Mouse (Mus musculus) bone marrow, adult 2 months (tissue): ENCODE measurements around the gene Asb1.

Experiments used
- CTCF ChIP-seq: fragments of 200-500 bp; IDR thresholded peaks from 2 replicates; pipeline ENCODE4 v1.5.1; 2011; ENCODE audit warnings: low read length, control low read depth; ENCODE audit not compliant: control insufficient read depth, insufficient read depth
- POLR2A ChIP-seq: fragments of 200-500 bp; IDR thresholded peaks from 2 replicates; pipeline ENCODE4 v1.6.1; 2011; ENCODE audit warnings: low read depth, mild to moderate bottlenecking, control low read depth, low read length, borderline replicate concordance; ENCODE audit not compliant: control insufficient read depth

- peak; percentile 60 for TF ChIP-seq CTCF
- TF ChIP-seq POLR2A = no peak
Observed at GRCm38 (mm10) chr1:91533961-91534723, 6.2 kb upstream of the Asb1 start.
